Mouse (Mus musculus): ENCODE measurements around the gene Olfr352.

Olfr352 gene

GRCm38 (mm10) chr2:36868160-36868559, at the start of gene Olfr352:
Gene Olfr352 (plus strand): TSS chr2:36868460.
- DNase-seq = no peak

- DNase-seq = no peak
Measured at GRCm38 (mm10) chr2:36846010-36846409, 22.2 kb upstream of the Olfr352 start, which contains the start of gene Olfr350. Gene Olfr350 (plus strand): TSS chr2:36846310.

GRCm38 (mm10) chr2:36862560-36862959, 5.7 kb upstream of the Olfr352 start, which contains the start of gene Olfr351:
Gene Olfr351 (minus strand): TSS chr2:36862660.
- no peak for DNase-seq

- no peak for DNase-seq
Measured at GRCm38 (mm10) chr2:36892836-36893235, 24.6 kb downstream of the Olfr352 start, which contains the start of gene Olfr353. Gene Olfr353 (minus strand): TSS chr2:36892936.

GRCm38 (mm10) chr2:36897114-36897513, 28.9 kb downstream of the Olfr352 start:
- DNase-seq = no peak

- DNase-seq = no peak
Measured at GRCm38 (mm10) chr2:36905380-36905779, 37.1 kb downstream of the Olfr352 start, which contains the start of gene Olfr354. Gene Olfr354 (plus strand): TSS chr2:36905680.

All from lung, adult 18-20 months (tissue).